Mouse (Mus musculus) T-helper 1 cell (primary cell): ENCODE results near the gene Arhgdia.

Experiments
- in situ Hi-C: fragments of 300-600 bp; cut with MboI, MseI; formaldehyde crosslinking; loops from one replicate; pipeline ENCODE4 v1.15.1; 2025; ENCODE audit warnings: high pct_unique_total_duplicates

Arhgdia gene

DNA sequence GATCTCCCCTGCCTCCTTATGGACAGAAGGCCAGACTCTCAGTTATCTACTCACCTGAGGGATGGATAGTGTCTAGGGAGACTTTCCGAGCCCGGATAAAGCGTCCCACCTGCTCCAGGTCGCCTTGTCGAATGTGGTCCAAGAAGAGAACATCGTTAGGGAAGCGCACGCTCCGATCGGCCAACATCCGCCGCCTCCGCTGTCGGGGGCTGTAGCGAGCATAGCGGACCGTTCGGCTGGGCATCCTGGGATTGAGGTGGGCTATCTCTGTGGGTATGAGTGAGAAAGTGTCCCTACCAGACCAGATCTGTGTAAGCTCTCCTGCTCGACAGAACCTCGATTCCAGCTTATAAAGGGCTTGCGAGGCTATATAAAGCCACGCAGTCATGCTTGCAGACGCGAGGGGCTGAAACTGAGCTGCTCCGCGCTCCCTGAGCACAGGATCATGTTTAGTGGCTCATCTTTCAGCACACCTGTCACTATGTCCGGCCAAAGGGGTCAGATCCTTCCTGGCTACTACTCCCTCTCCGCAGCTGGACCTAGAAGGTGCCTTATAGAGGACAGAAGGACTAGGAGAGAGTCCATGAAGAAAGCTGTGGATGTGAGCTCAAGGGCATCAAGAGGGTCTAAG is 30.5 kb downstream of the Arhgdia start, which contains the start of gene Ppp1r27:
TSS of gene Ppp1r27 (minus strand) at position 323 of the 631 bp plus-strand sequence.
- in situ Hi-C loops, result no loop called here

DNA sequence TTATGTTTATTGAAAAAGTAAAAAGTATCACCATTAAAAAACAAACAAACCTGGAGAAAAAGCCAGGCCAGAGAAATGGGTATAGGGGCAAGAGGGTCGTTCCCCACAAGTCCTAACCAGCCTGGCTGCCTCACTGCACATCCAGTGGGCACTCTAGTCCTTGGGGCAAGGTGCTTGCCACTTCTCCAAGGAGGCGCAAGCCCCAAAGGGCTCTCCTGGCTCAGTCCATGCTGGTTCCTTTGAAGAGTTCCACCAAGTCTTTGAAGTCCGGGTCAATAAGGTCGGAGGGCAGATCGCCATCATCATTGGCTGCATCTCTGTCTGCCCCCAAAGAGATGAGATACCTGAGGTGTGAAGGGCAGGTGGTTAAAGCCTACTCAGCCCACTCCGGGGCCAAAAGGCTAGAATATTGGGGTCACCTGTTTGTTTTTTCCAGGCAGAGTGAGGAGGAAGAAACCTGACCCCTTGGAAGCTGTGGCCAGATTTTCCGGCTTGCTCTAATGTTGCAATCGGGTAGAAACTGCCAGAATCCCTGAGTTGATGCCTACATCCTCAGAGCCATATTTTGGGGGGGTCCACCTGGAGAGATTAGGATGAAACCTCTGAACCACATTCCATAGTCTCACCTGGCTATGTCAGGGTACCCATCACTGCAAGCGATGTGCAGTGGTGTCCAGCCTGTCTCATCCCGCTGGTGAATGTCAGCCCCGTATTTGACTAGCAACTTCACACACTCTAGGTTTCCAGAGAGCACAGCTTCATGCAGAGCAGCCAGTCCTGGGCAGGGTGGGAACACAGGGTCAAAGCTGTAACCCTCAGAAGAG is 31.2 kb downstream of the Arhgdia start:
- in situ Hi-C loops, result no loop called here

DNA sequence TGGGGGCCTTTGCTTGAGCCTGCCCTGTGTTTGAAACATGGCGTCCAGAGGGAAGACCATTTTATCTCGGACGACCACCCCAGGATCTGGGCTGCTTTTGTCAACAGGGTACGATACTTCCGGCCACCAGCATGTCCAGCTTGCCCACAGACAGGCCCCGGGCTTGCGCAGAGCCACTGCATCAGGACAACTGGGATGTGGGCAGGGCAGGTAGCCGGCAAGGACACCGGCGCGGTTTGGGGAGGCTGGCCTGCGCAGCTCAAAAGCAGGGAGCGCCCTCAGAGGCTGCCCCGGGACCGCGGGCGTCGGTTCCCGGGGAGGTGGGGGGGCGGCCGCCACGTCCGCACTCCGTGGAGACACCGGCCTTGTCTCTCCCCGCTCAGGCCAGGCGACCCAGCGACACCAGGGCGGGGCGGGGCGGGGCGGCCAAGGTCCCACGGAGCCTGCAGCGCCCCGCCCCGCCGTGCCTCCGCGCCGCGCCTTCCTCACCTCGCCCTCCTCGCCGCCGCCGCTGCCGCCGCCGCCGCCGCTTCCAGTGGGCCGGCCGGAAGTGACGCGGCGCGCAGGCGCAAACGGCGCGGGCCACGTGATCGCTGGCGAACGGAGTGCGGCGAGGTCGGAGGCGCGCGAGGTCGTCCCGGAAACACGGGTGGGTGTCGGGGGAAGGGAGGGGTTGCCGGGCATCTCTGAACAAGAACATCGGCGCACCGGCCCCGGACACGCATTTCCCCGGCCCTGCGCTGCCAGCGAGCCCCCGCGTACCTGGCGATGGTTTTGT is 32.1 kb downstream of the Arhgdia start, which contains the start of gene Mcrip1:
TSS of gene Mcrip1 (minus strand) at position 560 of the 778 bp plus-strand sequence.
- in situ Hi-C loops, result no loop called here

DNA sequence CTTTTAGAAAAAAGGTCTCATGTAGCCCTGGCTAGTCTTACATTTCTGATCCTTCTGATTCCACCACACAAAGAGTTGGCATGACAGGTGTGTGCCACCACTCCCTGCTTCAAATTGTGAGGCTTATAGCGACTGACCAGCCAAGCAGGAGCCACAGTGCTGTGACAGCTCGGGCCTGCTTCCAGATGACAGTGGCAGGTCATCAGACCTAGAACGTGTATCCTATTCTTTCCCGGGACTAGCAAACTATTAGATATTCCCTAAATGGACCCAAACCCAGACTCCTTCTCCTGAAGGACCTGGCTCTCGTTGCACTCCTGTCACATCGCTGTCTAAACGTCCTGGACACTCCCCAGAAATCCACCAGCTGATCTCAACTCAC is 32.6 kb downstream of the Arhgdia start:
- in situ Hi-C loops, result no loop called here

DNA sequence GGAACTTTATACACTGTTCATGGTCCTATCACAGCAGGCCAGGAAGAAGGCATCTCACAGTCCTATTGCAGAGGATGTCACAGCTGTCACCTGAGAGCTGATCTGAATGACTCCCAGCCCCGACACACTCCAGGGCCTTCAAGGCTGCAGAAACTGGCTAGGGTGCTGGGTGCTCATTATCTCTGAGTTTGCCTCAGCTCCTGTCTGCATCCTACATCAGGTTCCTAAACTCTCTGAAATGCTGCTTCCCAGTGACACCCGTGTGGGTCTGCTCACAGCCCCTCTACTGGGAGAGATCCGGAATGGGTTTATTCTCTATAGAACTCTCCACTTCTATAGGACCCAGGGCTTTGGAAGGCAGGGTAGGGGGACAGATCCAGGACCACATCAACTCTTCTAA is 33.2 kb downstream of the Arhgdia start:
- in situ Hi-C loops, result no loop called here

DNA sequence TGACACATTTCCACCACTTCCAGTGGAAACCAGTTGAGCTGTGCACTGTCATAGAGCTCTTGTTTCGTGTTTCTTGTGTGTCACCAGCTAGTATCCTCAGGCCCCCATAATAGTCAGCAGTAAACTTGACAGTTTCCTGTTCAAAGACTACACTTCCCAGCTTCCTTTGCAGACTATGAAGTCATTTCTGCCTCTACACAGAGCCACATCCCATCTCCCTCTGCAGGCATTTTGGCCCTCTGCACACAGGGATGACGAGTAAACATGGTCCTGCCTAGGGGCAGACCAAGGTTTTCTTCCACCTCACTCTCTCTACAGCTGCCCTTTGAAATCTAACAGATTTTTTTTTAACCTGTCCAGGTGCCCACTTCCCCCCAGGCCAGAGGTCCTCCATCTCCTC is 34.0 kb downstream of the Arhgdia start:
- in situ Hi-C loops, result no loop called here

DNA sequence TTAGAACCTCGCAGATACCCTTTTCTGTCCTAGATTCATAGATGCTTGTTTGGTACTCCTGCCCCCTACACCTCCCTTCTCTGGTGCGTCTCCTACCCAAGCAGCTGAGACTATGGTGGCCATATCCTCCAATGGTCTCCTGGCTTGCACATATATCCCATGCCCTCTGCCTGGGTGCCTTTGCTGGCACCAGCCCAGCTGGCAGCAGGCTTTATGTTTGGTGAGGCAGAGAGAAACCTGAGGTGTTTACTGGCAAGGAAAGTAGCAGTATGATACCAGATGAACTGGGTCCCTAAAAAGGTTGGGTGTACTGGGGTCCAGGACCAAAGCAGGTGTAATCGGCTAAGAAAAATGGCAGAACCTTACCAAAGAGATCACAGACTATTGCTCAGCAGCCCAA is 35.5 kb downstream of the Arhgdia start:
- in situ Hi-C loops, result no loop called here

DNA sequence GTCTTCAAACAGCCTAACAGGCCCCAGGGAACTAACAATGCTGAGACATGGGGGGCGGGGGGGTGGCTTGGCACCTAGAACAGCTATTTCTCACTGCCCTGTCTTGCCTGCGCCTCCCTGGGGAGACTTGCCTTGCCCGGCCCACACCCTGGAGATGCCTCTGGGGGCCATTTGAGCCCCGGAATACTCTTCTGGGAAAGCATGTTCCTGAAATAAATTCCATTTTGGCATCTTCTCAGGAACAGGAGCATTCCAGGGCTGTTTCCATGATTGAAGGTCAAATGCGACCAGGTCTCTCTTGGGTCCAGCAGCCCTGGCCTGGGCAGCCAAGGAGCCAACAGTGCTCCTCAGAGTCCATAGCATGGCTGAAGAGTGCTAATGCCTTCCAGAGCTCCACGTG is 39.0 kb downstream of the Arhgdia start:
- in situ Hi-C loops, result no loop called here

DNA sequence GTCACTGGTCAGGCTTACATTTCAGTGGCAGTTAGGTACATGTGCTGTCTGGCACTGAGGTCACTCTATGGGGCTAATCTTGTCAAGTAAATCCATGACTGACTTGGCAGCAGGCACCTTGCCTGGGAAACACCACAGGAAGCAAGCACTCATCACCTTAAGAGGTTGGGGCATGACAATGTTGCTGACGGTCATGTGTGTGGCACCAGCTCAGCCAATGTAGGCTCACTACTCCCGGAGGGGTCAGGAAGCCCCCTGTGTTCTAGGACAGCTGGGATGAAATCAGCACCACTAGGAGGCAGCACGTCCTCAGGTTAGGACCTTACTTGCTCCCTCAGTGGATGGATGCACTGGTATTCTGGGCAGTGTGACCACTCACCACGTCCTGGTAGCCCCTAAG is 39.5 kb downstream of the Arhgdia start:
- in situ Hi-C loops, result no loop called here

DNA sequence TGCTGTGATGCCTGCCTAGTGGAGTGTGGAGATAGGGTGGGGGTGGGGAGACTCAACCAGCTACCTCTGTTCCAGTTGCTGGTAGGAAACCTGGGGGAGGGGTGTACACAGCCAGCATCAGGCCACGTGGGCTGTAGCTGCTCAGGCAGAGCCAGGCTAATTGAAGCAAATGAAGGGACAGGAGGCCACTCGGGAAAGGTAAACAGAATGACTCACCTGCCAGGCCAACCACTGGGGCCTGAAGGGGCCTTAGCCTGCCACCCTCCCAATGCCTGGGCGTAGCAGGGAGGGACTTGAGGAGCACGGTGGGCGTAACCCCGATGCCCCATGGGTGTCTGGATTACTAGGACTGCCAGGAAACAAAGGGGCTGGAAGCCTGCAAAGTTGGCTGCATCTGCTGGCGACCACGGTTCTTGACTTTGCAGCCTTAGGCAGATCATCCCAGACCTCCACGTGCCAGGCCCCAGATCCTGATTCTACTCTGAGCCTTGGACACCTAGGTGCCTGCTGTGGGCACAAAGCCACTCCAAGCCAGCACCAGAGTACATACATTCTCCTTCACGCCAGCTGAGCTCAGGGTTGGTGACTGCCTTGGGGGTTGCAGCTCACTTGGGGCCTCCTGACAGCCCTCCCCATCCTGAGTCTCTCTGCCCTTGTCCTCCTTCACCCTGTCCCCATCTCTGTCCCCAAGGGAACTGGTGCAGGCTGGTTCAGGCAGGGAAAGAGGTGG is 42.0 kb downstream of the Arhgdia start:
- in situ Hi-C loops, result no loop called here

DNA sequence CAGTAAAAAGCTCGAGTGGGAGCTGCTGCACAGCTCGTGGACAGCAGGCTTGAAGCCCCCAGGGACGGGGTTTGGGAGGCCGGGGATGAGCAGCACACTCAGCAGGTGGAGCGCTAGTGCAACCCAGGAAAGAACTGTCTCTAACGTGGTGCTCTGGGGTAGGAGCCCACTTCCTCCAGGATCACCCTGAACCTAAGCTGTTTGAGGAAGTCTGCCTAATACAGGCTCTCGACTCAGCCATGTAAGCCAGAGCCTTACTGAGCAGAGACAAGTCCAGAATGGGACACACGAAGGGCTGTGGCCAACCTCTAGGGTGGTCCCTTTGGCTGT is 42.5 kb downstream of the Arhgdia start:
- in situ Hi-C loops, result no loop called here

DNA sequence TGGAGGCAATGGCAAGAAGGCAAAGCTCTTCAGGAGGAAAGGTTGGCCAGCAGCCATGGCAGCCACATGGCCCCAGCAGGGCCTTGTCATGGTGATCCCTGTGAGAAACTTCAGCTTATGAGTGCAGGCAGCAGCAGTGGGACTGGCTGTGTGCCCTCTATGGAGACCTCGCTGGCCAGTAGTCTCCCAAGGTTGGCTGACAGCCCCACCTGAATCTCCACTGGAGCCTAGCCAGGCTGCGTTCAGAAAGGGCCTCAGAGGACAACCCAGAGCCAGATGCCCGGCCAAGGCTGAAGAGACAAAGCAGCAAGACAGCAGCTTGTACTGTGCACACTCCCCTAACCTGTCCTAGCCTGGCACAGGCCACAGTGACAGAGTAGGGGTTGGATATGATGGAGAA is 42.9 kb downstream of the Arhgdia start:
- in situ Hi-C loops, result no loop called here

DNA sequence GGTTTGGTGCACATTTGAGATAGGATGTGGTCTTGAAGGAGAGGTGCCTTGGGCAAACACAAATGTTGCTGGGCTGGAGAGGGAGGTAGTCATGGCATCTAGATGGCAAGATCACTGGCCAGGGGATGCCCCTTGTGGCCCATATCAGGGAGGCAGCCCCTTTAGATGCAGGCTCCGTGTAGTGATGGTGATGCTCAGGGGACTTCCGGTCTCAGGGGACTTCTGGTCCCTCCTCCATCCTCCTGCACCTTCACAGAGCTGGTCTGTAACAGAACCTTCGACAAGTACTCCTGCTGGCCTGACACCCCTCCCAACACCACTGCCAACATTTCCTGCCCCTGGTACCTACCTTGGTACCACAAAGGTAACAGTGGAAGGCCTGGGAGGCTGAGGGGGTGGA is 45.6 kb downstream of the Arhgdia start:
- in situ Hi-C loops, result no loop called here

DNA sequence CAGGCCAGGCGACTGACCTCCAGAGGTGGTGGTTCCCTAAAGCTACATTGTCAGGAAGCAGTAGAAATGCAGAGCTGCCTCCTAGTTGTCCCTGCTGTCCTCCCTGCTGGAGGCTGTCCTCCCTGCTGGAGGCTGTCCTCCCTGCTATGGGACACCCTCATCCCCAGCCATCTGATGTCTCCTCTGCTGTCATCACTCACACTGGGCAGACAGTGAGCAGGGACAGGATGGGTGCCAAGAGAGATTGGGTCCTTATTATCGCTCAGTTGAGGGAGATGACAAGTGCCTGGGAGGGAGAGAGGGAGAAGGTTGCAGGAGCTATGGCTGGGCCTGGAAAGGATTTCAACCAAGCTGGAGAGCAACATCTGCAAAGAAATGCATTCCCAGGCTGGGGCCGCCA is 46.3 kb downstream of the Arhgdia start:
- in situ Hi-C loops, result no loop called here

DNA sequence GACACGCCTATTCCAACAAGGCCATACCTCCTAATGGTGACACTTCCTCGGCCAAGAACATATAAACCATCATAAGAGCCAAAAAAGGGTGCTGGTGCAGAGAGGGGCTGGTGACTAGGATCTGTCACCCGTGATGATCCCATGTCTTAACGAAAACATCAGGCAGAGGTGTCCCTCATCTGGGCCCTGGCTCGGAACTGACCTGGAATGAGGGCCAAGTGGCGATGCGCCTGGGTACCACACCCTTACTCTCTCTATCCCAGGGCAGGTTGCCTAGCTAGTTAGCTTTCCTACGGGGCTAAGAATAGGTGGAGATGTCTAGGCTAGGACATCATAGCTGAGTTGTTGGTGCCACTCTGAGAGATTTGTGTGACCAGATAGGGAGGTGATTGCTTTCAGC is 47.3 kb downstream of the Arhgdia start:
- in situ Hi-C loops, result no loop called here

DNA sequence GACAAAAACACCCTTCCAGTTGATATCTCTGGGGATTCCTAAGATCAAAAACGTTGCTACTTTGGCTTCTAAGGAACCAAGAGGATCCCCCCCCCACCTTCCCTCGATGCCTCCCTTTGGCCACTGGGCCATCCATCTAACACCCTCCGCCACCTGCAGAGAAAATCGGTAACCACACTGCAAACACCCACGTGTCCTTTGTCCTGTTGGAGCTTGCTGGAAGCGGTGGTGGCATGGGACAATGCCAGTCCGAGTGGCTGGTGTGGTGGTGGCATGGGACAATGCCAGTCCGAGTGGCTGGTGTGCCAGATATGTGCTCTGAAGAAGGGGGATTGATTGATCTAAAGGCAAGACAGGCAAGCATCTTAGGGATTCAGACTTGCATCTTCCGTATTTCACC is 49.8 kb downstream of the Arhgdia start:
- in situ Hi-C loops, result no loop called here

DNA sequence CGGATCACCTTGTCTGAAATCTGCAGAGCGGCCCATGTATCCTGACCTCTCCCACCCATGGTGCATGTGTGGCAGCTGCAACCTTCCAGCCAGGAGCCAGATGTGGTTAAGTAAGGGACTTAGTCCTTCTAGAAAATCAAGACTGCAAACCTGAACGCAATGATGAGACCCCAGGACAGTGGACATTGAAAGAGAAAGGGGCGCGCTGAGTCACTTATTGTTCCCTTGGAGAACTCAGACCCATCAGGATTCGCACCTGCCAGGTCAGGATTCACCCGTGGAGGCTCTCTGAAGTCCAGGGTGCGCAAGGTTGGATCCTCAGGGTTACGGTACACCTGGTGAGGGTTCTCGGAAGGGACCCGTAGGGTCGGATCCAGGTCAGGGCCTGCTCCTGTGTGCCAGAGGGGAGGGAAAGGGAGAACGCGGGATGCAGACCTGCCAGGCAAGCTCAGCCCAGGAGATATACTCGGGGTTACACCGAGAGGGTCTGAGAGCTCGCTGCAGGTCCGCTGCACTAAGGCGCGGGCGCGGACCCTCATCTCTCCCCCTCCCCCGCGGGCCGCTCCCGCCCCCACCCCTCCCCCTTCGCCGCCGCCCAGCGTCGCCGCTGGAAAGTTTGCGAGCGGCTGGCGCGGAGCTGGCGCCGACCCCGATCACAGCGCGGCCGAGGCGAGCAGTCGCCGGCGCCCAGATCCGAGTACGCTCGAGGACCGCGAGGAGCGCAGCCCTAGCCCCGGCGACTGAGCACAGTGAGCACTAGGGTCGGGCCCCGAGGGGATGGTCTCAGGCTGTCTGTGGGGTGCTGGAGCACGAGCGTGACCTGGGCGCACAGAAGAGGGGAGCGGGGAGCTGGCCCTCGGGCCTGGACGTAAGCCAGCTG is 51.1 kb downstream of the Arhgdia start, which contains the start of gene Gcgr:
TSS of gene Gcgr (plus strand) at position 615 of the 880 bp plus-strand sequence.
- in situ Hi-C loops, result no loop called here

DNA sequence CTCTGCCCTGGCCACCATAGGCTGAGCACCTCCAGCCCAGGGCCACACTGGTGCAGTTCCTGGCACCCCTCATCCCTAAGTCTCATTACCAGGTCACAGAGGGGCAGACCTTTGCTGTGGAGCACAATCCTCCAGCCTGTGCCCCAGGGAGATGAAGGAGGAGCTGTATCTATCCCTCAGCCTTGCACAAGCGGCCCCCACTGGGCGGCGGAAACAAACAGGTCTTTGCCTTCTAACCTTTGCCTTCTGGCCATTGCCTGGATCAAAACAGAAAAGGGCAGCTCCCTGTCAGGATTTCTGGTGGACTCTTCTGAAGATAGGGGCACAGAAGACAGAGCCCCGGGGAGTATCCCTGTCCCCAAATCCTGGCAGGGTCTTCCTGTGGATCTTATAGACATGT is 52.5 kb downstream of the Arhgdia start:
- in situ Hi-C loops, result no loop called here
